Mouse (Mus musculus): Measurements from ENCODE around the gene Ift172.

- TF ChIP-seq POLR2A (IDR thresholded peaks at IDR 0.05; ENCODE audit: insufficient read length, low read depth) (no peak), USF1 (IDR thresholded peaks at IDR 0.05; ENCODE audit: low read depth) (no peak), TCF12 (IDR thresholded peaks at IDR 0.05; ENCODE audit: insufficient read depth, poor library complexity, severe bottlenecking) (no peak), E2F4 (IDR thresholded peaks at IDR 0.05; ENCODE audit: insufficient read depth) (no peak), POLR2AphosphoS2 (IDR thresholded peaks at IDR 0.05; ENCODE audit: insufficient read length, low read depth) (no peak), CEBPB (IDR thresholded peaks at IDR 0.05; ENCODE audit: insufficient read depth, poor library complexity, severe bottlenecking) (no peak)
Measured at GRCm38 (mm10) chr5:31288225-31288624, 2.7 kb downstream of the Ift172 start.

All from myocyte (in vitro differentiated cells).